Mouse (Mus musculus) mature B cell (primary cell): ENCODE data around the gene Gtpbp1.

Source experiments
- in situ Hi-C: fragments of 300-500 bp; cut with MboI; formaldehyde crosslinking; loops from 2 replicates; pipeline ENCODE4 v1.14.3; 2019

The Gtpbp1 gene

DNA sequence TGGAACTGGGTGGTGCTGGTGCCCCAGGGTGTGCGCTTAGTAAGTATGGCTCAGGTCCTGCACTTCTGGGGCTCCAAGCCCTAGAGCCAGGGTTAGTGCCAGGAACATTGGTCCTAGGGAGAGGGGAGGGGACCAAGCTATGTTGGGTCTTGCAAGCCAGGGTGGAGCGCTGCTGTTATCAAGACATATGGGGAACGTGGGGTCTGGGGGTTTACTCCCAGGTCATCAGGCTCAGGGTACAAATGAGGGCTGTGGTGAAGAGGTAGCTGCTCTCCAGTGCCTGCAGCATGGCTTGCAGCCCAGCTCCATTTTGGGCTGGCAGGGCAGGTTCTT is 62.7 kb downstream of the Gtpbp1 start:
- in situ Hi-C loops = no loop called here

DNA sequence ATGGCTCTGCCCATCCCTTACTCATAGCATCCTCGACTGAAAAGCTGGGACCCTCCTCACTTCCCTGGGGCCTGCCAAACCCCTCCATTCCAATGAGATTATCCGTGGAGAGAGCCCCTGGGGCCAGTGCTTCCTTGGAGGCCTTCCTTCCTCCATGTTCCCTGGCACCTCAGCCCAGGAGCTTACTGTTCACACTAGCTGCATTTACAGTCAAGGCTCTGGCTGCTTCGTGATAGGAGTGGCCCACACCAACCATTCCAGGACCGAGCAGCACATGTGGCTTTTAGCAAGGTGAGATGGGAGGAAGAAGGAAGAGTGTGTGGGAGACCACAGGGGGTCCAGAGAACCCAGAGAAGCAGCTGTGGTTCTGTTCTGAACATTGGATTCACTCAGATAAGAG is 63.2 kb downstream of the Gtpbp1 start:
- in situ Hi-C loops = no loop called here

DNA sequence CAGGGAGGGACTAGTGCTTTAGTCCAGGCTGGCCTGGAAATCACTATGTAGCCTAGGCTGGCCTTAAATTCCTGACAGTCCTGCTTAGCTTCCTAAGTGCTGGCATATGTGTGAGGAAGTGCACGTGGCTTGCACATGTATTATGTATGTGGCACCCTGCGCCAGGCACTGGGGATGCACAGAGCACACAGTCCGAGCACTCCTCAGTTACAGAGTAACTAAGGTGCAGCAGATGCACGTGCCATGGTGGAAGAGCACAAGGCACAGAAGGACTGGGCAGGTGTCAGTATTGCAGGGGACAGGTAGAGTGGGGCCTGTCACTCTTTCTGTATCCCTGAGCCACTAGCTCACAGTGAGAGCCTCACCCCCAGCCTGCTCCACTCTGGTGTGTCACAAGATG is 64.5 kb downstream of the Gtpbp1 start:
- in situ Hi-C loops = no loop called here

DNA sequence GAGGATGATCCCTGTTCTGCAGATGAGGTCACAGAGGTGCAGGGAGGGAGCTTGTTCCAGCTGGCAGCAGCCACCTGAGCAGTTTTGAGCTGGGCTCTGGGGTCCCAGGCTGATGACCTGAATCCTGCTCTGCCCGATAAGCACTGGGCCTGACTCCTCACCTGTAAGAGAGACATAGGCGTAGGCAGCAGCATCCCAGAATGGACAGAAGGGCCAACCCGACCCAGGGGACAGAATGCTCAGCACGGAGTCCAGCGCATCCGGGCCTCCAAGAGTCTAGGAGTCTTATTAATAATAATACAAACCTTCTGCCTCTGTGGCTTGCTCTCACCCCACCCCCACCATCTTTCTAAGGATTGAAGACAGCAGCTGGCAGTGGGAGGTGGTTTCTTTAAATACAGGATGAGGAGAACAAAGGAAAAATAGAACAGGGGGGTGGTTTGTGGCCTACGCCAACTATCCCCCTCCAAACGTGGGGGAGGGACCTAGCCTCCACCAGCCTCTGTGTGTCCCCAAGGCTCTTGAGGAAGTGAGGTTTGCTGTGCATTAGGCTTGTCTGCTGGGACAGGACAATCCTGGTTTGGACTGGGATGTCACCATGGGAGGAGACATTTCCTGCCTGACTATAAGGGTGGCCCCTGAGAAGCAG is 65.5 kb downstream of the Gtpbp1 start:
- in situ Hi-C loops = no loop called here

DNA sequence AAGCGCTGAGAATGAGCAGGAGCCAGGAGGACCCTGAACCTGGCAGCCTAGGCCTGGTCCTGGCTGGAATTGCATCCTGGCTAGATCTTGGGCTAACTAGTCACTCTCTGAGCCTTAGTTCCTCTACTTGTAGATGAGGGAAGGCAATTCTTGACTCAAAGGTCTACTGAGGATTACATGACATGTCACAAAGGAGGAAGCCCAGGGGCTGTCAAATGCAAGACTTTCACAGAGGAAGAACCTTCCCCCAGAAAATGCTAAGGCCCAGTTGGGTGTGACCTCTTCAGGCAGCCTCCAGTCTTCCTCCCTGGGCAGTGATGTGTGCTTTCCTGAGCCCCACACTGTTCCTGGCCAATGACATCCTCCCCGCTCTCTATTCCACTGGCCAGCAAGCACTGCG is 66.5 kb downstream of the Gtpbp1 start:
- in situ Hi-C loops = no loop called here

DNA sequence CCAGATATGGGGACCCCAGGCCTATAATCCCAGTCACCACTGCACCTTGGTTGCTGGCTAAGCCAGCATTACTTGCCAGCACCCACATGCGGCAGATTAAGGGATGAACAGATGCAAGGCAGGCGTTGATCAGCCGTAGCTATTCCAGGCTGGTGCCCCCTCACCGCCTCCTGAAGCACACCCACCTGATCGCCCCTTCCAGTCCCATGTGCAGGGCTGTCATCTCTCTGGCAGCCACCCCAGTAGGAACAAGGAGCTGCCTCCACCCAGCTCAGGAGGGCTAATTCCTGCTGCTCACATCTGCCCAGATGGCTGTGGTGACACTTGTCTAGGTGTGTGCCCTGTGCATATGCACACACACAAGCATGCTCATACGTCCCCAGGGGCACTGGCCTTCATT is 70.3 kb downstream of the Gtpbp1 start:
- in situ Hi-C loops = no loop called here

DNA sequence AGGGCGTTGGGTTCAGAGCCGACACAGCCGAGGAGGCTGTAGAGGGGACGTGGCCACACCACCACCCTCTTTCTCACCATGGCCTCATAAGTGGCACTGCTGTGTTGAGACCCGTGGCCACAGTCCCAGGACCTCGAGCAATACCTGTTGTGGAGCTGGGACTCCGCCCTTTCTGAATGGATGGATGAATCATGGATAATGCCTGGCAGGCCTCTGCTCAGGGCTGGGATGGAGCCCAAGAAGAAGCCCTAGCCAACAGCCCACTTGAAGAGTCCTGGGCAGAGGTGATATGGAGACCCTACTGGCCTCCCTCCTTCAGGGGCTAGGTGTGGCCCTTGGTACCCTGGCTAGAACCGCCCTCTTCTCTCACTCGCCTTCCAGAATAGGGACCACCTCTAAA is 72.4 kb downstream of the Gtpbp1 start:
- in situ Hi-C loops = no loop called here

DNA sequence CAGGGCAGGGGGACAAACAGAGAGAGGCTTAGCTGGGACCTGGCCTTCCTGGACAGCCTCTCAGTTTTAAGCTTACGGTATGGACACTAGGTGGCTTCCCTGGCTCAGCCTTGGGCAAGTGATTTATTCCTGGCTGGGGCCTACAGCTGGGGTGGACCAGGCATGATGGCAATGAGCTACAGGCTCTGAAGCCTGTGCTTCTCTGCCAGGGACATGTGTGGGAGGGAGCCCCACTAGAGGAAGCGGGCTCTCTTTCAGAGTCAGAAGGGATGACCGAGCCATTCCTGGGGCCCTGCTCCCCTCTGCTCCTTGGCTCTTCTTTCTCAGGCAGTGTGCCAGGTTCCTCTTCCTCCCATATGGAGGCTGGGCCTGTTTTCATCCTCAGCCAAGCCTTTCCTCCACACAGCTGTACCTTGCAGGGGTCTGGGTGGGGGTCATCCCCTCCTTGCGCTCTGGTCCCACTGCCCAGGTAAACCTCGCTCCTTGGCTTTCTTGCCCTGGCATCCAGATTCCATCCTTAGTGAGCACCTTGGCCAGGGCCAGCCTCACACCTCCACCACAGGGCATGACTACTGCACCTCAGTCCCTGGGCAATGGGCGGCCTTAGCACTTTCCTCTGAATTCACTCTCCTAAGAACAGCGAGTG is 73.1 kb downstream of the Gtpbp1 start:
- in situ Hi-C loops = no loop called here

DNA sequence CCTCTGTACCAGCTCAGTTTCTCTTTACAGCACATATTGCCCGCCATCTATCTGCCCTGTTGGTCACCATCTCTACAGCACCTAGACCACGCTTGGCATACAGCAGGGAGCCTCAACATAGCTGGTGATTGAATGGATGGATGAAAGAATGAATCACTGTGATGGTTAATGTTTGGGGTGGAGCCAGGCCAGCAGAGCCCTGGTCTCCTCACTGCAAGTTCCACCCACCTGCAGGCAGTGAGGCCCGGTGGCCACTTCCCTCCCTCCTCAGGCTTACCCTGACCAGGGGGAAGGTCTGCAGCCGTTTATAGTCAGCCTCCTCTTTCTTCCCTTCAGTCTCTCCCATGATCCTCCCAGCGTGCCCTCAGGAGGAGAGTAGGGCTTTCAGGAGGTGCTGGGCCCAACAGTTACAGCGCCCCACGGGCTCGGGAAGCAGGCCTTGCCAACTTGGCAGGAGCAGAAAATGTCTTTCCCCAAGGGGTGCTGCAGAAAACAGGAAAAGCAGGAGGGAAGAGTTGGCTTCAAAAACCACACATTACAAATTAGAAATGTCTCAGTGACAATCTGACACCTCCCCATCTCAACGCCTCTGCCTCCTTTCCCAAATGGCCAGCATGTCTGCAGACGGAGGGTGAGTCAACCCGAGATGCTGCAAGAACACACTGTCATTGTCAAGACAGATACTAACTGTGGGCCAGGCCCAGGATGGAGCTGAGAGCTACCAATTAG is 74.1 kb downstream of the Gtpbp1 start:
- in situ Hi-C loops = no loop called here

DNA sequence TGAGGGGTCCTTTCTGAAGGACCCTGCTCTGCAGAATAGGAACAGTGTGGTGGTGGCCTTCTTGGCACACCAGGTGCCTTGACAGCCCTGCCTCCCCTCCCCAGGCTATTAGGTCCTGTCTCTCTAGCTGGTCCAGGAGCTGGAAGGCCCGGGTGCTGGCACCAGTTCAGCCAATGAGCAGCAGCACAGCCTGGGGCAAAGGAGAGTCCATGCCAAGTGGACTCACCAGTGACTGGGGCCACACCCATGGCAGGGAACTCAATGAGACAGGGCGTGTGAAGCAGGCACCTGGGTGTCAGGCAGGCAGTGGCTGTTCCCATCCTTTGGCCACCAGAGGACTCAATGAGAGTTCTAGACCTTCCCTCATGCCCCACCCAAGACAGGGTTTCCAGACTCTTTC is 74.7 kb downstream of the Gtpbp1 start:
- in situ Hi-C loops = no loop called here

DNA sequence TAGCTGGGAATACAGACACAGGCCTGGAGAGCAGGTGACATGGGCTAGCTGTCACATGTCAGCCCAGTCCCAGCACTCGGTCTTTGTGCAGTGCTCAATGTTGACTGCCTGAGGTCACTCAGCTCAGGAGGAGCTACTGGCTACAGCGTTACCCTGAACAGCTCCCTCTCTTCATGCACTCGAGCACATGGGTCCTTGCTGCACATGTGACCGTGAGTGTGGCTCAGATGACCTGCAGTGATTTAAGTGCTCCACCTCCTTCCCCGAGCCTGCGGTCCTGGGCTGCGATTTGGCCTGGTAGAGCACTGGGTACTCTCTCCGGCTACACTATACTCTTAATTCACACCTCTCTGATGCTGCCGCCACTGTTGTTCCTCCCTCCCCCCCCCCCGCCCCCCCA is 75.5 kb downstream of the Gtpbp1 start:
- in situ Hi-C loops = no loop called here

DNA sequence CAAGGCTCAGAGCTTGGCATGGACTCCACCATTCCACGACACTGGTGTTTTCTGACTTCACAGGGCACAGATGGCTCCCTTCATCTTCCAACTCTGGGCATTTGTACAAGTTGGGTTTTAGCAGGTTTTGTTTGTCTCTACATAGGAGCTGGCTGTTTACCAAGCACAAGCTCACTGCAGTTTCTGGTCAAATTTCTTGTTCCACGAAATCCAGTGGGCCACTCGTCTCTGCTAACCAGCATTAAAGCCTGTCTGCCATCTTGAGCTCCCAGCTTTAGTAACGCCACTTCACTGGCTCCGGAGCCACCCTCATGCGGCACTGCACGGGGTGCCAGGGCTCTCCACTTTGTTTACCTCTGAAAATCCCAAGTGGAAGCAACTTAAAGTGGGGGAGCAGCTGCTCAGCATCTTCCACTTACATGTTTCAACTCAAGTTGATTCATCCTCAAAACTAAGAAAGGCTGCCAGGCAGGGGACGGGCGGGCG is 76.0 kb downstream of the Gtpbp1 start:
- in situ Hi-C loops = no loop called here

DNA sequence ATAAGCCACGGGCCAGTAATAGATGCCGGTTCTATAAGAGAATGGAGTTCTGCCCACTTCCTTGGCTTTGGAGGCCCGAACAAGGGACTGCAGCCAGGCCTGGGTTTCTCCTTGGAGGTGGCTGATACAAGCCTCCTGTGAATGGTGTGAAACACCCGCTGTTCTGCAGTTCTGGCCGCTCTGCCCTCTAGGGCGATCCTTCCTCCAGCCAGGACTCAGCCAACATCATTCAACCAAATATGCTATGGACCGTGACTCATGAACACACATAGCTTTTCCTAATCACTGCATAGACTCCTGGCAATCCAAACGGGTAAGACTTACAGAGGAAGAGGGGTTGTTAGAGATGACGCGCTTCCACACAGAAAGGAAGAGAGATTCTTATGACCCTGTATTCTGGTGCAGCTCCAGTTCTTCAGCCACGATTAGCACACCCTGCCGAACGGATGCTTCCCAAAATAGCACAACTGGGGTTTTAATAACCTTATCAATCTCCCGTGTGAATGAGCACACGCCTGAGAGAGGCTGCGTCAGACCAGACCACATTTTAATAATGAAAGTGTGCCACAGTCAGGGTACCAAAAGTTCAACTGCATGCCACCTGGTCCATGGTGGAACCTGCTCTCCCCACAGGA is 76.8 kb downstream of the Gtpbp1 start:
- in situ Hi-C loops = no loop called here

DNA sequence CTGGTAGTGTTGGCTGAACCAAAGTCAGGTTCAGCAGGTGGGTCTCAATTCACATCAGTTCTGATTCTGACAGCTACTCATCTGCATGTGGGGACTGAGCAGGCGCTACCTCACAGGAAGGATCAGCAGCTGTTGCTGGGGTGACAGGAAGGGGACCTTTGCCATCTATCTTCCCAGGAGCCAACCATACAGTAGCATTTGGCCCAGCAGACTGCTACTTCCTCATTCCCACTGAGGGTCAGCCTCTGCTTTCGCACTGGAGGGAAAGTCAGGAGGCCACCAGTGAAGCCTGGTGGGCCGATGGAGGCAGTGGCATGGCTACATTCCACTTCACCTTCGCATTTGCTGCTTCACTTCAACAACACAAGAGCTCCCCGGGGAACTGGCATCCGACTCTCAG is 77.7 kb downstream of the Gtpbp1 start:
- in situ Hi-C loops = no loop called here

DNA sequence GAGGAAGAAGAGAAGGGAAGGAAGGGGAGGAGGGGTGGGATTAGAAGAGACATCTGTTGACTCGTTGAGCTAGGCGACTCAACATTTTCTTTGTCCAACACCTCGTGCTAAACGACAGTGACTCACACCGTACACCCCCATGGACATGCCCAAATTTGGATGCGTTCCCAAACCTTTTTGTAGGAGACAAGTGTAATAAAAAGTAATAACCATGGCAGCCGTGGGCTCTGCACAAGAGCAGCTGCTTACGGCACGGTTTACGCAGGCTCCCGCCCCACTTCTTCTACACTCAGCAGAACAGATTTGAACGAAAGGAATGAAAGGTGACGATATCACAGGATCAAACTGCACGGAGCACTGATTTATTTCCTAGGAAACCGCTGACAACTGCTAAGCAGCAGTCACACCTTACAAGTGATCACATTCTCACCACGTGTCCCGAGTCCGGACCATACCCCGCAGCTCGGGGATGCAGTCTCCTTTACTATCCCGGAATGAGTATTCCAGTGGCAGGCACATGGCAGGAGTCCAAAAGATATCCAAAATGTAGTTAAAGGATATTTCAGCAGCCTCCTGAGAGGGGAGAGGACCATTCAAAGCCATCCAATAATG is 80.1 kb downstream of the Gtpbp1 start:
- in situ Hi-C loops = no loop called here
